Mouse (Mus musculus) kidney, adult 2 months (tissue): ENCODE data around the gene Nptxr.

Experiments
- CTCF ChIP-seq: fragments of 200-500 bp; conservative IDR thresholded peaks from 2 replicates; pipeline ENCODE4 v1.5.1; 2011; ENCODE audit warnings: low read depth, mild to moderate bottlenecking, control low read depth, low read length, moderate library complexity, mixed read lengths; ENCODE audit not compliant: insufficient read depth, insufficient read length
- POLR2A ChIP-seq: fragments of 200-500 bp; IDR thresholded peaks from one replicate; pipeline ENCODE4 v1.6.1; 2011; ENCODE audit warnings: low read depth, low read length, control low read depth

- TF ChIP-seq POLR2A (no peak), CTCF (no peak)
Measured at GRCm38 (mm10) chr15:79833251-79834050, 28.9 kb upstream of the Nptxr start.
